Mouse (Mus musculus): ENCODE data around the gene Hspa13. TPM values are rescaled to one million over a fixed set of nuclear protein-coding genes. Genes with fewer than 3 reads are reported as not detected.

The Hspa13 gene
- 6.0 TPM for polyA plus RNA-seq (2012; fragmentation: generic; extraction: Trizol)

- H3K27me3 ChIP-seq (ENCODE audit: control insufficient read depth, insufficient read depth, insufficient read length) = no peaks in the 10 kb centered on the region
- peaks cover 10% of the 10 kb centered on the region for H3K36me3 ChIP-seq (ENCODE audit: control insufficient read depth, insufficient read depth)
- H3K79me2 ChIP-seq (ENCODE audit: control insufficient read depth, insufficient read depth) = peaks cover 40% of the 10 kb centered on the region
- TF ChIP-seq MYOG (IDR thresholded peaks at IDR 0.05; ENCODE audit: control insufficient read depth in 1 of 3, insufficient read depth in 1 of 3, insufficient read length in 2 of 3, low read depth in 2 of 3) (peak in 2 of 3 experiments; percentile 34 to 44), SRF (IDR thresholded peaks at IDR 0.05; ENCODE audit: control insufficient read depth, insufficient read length, low read depth) (no peak), TCF12 (IDR thresholded peaks at IDR 0.05; ENCODE audit: insufficient read depth, poor library complexity, severe bottlenecking) (no peak), POLR2A (IDR thresholded peaks at IDR 0.05; ENCODE audit: insufficient read length, low read depth) (peak; percentile 61), E2F4 (IDR thresholded peaks at IDR 0.05; ENCODE audit: insufficient read depth) (peak; percentile 80), POLR2AphosphoS2 (IDR thresholded peaks at IDR 0.05; ENCODE audit: insufficient read length, low read depth) (peak; percentile 38)
- H3K4me2 ChIP-seq (ENCODE audit: low read depth) = peak within 1 kb of the TSS; percentile 96
- H3K4me3 ChIP-seq = peak within 1 kb of the TSS; percentile 87
- peak within 1 kb of the TSS; percentile 3 for H3ac ChIP-seq (ENCODE audit: control insufficient read depth, insufficient read length)
These were observed at the start of gene Hspa13 for GRCm38 (mm10) chr16:75766388-75767249. Gene Hspa13 (minus strand): TSS chr16:75767104.

- Histone ChIP-seq H3K4me2 (ENCODE audit: low read depth) (no peak overlapping the region), H3K79me2 (ENCODE audit: control insufficient read depth, insufficient read depth) (no peaks in the 10 kb centered on the region), H3K4me3 (no peak overlapping the region), H3K36me3 (ENCODE audit: control insufficient read depth, insufficient read depth) (no peaks in the 10 kb centered on the region), H3K27me3 (ENCODE audit: control insufficient read depth, insufficient read depth, insufficient read length) (no peaks in the 10 kb centered on the region), H3ac (ENCODE audit: control insufficient read depth, insufficient read length) (no peak overlapping the region)
- no peak for TF ChIP-seq POLR2A (IDR thresholded peaks at IDR 0.05; ENCODE audit: insufficient read length, low read depth)
- no peak for TF ChIP-seq MYOG (IDR thresholded peaks at IDR 0.05; ENCODE audit: control insufficient read depth in 1 of 3, insufficient read depth in 1 of 3, insufficient read length in 2 of 3, low read depth in 2 of 3)
- no peak for TF ChIP-seq E2F4 (IDR thresholded peaks at IDR 0.05; ENCODE audit: insufficient read depth)
- TF ChIP-seq TCF12 (IDR thresholded peaks at IDR 0.05; ENCODE audit: insufficient read depth, poor library complexity, severe bottlenecking) = no peak
- no peak for TF ChIP-seq MYOD1 (IDR thresholded peaks at IDR 0.05; ENCODE audit: control insufficient read depth in 1 of 3, insufficient read length in 2 of 3, low read depth in 2 of 3)
- no peak for TF ChIP-seq REST (IDR thresholded peaks at IDR 0.05; ENCODE audit: insufficient read depth, insufficient read length)
- TF ChIP-seq MAX (IDR thresholded peaks at IDR 0.05; ENCODE audit: low read depth) = no peak
- TF ChIP-seq CEBPB (IDR thresholded peaks at IDR 0.05; ENCODE audit: insufficient read depth, poor library complexity, severe bottlenecking) = no peak
- no peak for TF ChIP-seq SRF (IDR thresholded peaks at IDR 0.05; ENCODE audit: control insufficient read depth, insufficient read length, low read depth)
These were observed 12.4 kb upstream of the Hspa13 start for GRCm38 (mm10) chr16:75779271-75779670.

DNA sequence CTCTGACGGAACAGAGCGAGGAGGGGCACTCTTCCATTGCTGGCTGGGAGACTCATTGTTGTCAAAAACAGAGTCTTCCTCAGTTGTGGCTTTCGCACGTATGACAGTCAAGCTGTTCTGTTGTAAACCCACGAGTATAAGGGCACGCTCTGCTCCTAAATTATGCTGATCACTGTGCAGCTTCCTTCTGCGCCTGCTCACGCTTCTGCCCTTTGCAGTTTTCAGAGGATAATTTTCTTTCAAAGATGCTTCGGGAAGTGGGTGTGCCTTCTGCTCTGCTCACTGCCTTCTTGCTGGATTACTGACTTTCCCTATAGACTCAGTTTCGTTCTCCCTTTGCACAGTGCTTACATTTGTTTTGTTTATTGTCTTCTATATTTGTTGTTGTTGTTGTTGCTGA, 6.3 kb upstream of the Hspa13 start:
- TF ChIP-seq MAX (IDR thresholded peaks at IDR 0.05; ENCODE audit: low read depth) (no peak), MYOG (IDR thresholded peaks at IDR 0.05; ENCODE audit: control insufficient read depth in 1 of 3, insufficient read depth in 1 of 3, insufficient read length in 2 of 3, low read depth in 2 of 3) (no peak), TCF12 (IDR thresholded peaks at IDR 0.05; ENCODE audit: insufficient read depth, poor library complexity, severe bottlenecking) (no peak), REST (IDR thresholded peaks at IDR 0.05; ENCODE audit: insufficient read depth, insufficient read length) (no peak), SRF (IDR thresholded peaks at IDR 0.05; ENCODE audit: control insufficient read depth, insufficient read length, low read depth) (no peak), MYOD1 (IDR thresholded peaks at IDR 0.05; ENCODE audit: control insufficient read depth in 1 of 3, insufficient read length in 2 of 3, low read depth in 2 of 3) (no peak), TCF3 (IDR thresholded peaks at IDR 0.05; ENCODE audit: insufficient read length, low read depth) (no peak), USF1 (IDR thresholded peaks at IDR 0.05; ENCODE audit: low read depth) (no peak), POLR2A (IDR thresholded peaks at IDR 0.05; ENCODE audit: insufficient read length, low read depth) (no peak), E2F4 (IDR thresholded peaks at IDR 0.05; ENCODE audit: insufficient read depth) (no peak), CEBPB (IDR thresholded peaks at IDR 0.05; ENCODE audit: insufficient read depth, poor library complexity, severe bottlenecking) (no peak), POLR2AphosphoS2 (IDR thresholded peaks at IDR 0.05; ENCODE audit: insufficient read length, low read depth) (no peak)
- H3K36me3 ChIP-seq (ENCODE audit: control insufficient read depth, insufficient read depth) = no peaks in the 10 kb centered on the region
- no peak overlapping the region for H3K4me2 ChIP-seq (ENCODE audit: low read depth)
- no peaks in the 10 kb centered on the region for H3K79me2 ChIP-seq (ENCODE audit: control insufficient read depth, insufficient read depth)
- no peak overlapping the region for H3K4me3 ChIP-seq
- H3ac ChIP-seq (ENCODE audit: control insufficient read depth, insufficient read length) = no peak overlapping the region
- no peaks in the 10 kb centered on the region for H3K27me3 ChIP-seq (ENCODE audit: control insufficient read depth, insufficient read depth, insufficient read length)

GRCm38 (mm10) chr16:75767250-75768002, 522 bp upstream of the Hspa13 start:
- Histone ChIP-seq H3K27me3 (ENCODE audit: control insufficient read depth, insufficient read depth, insufficient read length) (no peaks in the 10 kb centered on the region), H3K4me3 (peak overlapping the region; percentile 87), H3K4me2 (ENCODE audit: low read depth) (peak overlapping the region; percentile 96), H3ac (ENCODE audit: control insufficient read depth, insufficient read length) (no peak overlapping the region), H3K36me3 (ENCODE audit: control insufficient read depth, insufficient read depth) (peaks cover 7% of the 10 kb centered on the region), H3K79me2 (ENCODE audit: control insufficient read depth, insufficient read depth) (peaks cover 35% of the 10 kb centered on the region)
- TF ChIP-seq E2F4 (IDR thresholded peaks at IDR 0.05; ENCODE audit: insufficient read depth) (no peak), SRF (IDR thresholded peaks at IDR 0.05; ENCODE audit: control insufficient read depth, insufficient read length, low read depth) (no peak), MAX (IDR thresholded peaks at IDR 0.05; ENCODE audit: low read depth) (no peak), TCF12 (IDR thresholded peaks at IDR 0.05; ENCODE audit: insufficient read depth, poor library complexity, severe bottlenecking) (no peak), REST (IDR thresholded peaks at IDR 0.05; ENCODE audit: insufficient read depth, insufficient read length) (no peak), MYOD1 (IDR thresholded peaks at IDR 0.05; ENCODE audit: control insufficient read depth in 1 of 3, insufficient read length in 2 of 3, low read depth in 2 of 3) (no peak)

All from myocyte (in vitro differentiated cells).